Mouse (Mus musculus) MEL-GATA-1-ER (cell line): ENCODE results near the gene Mink1.

Experiments
- DNase-seq: peaks from one replicate; pipeline ENCODE4 v3.0.0-alpha.2; 2012; ENCODE audit warnings: low read depth; ENCODE audit errors: extremely low read depth

Gene Mink1

DNA sequence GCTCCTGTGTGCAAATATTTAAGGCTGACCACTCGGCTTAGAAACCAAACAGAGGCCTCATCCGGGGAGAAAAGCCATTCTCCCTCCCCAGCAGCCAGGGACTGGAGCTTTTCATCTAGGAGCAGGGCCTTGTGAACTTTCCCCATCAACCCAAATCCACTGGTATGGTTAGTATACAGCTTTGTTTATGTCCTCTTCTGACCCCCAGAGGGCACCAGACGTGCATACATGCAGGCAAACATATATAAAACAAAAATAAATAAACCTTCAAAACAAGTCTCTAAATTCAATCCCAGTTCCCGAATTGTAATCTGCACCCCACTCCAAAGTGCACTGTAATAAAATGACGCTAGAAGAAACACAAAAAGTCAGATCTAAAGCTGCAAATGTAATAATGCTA is 66.9 kb downstream of the Mink1 start:
- peak; percentile 65 for DNase-seq

DNA sequence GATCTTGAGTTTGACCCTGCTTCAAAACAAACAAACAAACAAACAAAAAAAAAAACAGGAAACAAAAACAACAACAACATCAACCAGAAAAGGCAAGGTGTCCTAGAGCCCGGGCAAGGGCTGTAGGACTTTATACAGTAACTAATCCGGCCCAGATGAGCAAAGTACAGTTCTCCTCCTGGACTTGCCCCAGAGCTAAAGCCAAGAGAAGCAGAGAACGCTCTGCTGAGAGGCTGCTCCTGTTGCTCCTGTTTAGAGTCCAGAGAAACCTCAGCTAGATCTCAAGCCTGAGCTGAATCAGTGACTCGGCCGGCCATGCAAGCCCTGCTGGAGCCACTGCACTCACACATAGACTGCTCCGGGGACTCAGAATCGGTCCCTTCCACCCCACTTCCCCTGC is 67.4 kb downstream of the Mink1 start:
- DNase-seq, result no peak

DNA sequence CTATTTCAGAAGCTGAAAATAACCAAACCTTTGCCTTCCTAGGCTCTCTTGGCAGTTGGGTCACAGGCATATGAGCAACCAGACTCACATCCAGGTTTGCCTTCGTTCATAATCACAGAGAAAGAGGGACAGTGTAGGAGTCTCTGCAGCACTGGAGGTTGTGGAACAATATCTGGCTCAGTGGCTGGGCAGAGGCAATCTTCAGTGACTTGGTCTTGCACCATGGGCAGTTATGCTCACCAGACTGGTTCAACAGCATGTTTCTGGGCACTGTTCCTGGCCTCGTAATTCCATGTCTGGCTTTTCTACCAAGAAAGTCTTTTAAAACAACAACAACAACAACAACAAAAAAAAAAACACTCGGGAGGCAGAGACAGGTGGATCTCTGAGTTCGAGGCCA is 72.9 kb downstream of the Mink1 start:
- no peak for DNase-seq

DNA sequence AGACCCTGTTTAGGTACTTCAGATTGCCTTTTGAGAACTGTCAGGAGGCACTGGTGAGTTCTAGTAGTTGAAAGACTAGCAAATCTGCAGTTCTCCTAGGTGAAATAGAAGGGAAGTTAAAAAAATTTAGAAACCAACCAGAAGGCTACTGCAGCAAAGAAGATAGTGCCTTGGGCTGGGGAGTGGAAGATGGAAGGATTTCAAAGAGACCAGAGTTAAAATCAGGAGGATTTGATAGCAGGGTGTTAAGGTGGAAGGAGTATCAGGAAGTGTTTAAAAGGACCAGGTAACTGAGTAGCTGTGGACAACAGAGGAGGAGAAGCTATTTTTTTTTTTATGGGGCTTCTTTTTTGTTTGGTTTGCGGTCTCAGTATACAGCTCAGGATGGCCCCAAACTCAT is 75.1 kb downstream of the Mink1 start:
- no peak for DNase-seq

DNA sequence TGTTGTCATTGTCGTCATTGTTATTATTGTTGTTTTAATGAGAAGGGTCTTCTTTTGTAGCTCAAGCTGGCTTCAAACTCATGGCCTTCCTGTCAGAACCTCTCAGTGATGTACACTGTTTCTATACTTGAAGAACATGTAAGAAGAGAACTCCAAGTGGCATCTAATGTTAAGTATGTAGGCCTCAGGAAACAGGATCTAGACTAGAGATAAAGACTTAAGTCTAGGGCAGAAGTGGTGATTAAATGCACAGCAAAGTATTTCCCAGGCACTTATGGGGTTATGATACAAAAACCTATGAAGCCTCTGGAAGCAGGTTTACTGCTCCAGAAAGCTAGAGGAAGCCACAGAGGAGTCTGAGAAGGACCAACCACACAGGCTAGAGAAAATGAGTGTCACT is 75.6 kb downstream of the Mink1 start:
- no peak for DNase-seq

DNA sequence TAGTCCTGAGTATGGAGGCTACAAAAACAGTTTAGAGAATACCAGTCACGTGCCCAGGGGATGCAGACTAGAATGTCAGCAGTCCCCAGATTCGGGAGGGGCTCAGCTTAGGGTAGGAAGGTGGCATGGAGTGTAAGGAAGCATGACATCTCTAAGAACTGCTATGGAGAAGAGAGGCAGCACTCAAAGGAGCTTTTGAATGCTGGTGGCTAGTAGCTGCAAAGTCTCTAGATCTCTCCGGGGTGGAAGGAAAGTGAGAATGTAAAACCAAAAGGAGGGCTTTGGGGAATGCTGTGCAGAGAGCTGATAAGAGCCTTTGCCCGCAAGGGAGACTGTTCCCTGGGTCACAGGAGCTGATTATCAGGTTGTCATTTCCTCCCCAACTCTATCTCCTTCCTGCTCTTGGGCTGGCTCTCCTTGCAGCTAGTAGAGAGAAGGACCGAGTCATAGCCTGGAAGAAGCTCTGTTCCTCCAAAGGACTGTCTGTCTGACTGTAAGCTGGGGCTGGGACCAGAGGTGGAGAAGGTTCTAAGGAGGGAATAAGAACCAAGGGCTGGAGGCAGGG is 76.1 kb downstream of the Mink1 start, which contains the start of gene Gp1ba:
Gene Gp1ba, plus strand, starts transcription at position 409 of the 565 bp plus-strand sequence.
- peak; percentile 98 for DNase-seq

DNA sequence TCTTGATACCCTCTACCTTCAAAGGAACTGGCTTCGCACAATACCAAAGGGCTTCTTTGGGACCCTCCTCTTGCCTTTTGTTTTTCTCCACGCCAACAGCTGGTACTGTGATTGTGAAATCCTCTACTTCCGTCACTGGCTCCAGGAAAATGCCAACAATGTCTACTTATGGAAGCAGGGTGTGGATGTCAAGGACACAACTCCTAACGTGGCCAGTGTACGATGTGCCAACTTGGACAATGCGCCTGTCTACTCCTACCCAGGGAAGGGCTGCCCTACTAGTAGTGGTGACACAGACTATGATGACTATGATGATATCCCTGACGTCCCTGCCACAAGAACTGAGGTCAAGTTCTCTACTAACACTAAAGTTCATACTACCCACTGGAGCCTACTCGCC is 77.3 kb downstream of the Mink1 start:
- no peak for DNase-seq

DNA sequence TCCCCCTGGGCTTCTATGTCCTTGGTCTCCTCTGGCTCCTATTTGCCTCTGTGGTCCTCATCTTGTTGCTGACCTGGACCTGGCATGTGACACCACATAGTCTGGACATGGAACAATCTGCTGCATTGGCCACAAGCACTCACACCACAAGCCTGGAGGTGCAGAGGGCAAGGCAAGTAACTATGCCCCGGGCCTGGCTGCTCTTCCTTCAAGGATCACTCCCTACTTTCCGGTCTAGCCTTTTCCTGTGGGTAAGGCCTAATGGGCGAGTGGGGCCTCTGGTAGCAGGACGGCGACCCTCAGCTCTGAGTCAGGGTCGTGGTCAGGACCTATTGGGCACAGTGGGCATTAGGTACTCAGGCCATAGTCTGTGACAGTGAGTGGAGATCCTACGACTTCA is 78.6 kb downstream of the Mink1 start:
- no peak for DNase-seq

DNA sequence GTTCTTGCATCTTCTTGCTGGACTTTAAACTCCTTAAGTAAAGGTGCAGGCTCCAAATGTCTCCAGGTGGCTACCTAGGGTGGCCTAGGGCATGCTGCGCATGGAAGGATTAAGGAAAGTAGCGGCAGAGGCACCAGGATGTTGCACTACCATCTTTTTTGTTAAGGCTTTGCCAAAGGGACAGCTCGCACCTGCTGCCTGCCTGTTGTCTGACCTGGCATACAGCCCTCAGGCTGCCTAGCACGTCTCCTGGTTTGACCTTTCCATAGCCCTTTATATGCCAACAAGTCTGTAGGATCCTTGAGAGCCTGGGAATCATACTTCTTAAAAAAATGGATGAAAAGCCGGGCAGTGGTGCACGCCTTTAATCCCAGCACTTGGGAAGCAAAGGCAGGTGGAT is 80.4 kb downstream of the Mink1 start:
- DNase-seq, result no peak

DNA sequence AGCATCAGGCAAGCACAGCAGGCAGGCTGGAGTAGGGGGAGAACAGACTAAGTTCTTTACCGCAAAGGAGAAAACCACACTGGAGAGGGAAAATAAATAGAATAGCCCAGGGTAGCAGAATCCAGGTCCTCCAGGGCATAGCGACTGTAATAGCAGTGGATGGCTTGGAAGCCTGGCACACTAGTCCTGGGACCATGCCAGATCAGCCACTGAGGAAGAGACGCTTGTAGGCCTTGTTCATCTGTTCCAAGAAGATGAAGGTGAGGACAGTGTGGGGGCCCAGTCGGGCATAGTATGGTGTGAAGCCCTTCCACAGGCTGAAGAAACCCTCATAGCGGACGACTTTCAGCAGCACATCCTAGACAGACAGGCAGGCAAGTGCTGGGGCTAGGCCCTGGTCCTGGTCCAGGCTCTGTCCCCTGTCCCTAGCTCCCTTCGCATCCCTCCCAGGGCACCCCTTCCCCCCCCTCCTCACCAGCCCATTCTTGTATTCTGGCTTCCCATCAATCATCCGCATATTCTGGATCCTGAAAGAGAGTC is 82.0 kb downstream of the Mink1 start:
- DNase-seq, result no peak

DNA sequence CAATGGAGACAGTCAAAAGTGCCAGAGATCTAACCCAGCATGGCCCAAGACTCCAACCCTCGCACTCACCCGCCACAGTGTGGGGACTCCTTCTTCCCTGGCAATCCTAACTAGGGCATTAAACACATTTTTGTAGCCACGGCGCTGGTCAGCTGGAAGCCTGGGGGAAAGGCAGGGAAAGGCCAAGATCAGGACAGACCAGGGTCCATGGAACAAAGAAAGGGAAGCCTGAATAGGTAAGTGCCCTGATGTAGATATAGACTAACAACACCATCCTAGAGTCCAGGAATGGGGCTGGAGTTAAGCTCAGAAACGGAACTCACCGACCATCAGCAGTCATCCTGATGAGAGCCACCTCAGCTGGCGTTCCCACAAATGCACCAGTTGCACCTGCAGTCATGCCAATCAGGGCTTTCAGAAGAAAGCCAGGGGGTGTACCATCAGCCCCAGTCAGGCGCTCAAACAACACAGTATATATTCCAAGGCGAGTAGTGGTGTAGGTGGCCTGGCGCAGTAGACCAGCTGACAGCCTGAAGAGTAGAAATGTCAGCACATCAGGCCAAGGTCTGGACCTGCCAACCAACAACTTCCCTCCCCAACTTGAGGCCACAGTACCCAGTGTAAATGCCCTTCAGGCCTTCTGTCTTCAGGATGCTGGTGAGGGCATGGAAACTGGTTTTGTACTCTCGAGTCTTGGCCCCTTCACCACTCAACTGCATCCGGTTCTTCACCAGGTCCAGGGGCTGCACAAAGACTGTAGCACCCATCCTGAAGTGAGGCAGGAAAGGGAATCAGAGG is 83.0 kb downstream of the Mink1 start:
- DNase-seq, result no peak

DNA sequence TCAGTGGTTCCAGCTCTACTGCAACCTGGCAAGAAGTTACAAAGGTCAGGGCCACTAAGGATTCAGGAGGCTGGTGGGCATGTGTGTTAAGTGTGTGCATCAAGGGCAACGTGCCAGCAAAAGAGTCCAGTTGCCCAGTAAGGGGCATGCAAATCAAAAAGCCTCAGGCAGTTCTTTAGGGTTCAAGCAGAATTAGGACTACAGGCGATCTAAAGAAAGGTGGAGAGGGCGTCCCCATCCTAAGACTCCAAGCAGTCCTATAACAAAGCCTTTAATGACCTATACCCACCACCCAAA is 83.5 kb downstream of the Mink1 start:
- DNase-seq, result no peak

DNA sequence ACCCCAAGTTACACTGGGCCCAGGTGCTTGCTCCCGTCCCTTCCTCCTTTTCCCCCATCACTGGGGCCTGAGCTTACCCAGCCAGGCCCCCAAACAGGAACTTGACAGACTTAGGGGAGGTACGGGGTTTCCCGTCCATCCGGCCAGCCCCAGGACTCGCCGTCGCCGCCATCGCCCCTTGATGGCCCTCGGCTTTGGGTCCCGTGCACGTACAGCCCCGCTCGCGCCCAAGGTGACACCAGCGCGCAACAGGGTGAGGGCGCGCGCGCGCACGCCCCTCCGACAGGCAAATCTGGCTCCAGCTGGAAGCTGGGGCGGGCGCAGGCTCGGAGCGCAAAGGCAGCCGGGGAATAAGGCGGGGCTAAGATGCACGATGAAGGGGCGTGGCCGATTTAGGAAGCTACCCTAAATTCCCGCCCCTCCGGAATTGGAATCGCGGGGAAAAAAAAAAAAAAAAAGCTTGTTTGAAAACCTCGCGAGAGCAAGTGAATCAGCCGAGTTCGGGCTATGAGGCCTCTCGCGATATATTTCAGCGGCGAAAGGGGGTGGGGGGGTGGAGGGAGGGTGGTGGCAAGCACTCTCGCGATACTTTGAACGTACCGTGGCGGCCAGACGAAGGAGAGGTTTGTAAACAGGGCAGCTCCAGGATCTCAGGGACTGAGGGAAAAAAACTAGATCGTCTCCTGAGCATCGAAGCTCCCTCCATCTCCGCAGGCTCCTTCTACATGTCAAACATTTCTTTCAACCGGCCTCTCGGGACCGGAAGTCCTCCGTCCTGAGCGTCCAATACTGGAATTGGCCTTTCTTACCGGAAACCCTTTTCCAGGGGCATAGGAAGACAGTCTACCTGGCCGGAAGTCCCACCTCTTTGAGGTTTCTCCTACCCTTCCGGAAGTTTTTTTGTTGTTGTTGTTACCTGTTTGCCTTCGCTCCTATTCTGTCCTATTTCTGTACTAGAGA is 84.3 kb downstream of the Mink1 start, which contains the start of the genes Rnf167 and Slc25a11:
Gene Rnf167, plus strand, starts transcription at position 545 of the 960 bp plus-strand sequence.
Gene Slc25a11, minus strand, starts transcription at position 789 of the 960 bp plus-strand sequence.
- DNase-seq, result peak; percentile 94

DNA sequence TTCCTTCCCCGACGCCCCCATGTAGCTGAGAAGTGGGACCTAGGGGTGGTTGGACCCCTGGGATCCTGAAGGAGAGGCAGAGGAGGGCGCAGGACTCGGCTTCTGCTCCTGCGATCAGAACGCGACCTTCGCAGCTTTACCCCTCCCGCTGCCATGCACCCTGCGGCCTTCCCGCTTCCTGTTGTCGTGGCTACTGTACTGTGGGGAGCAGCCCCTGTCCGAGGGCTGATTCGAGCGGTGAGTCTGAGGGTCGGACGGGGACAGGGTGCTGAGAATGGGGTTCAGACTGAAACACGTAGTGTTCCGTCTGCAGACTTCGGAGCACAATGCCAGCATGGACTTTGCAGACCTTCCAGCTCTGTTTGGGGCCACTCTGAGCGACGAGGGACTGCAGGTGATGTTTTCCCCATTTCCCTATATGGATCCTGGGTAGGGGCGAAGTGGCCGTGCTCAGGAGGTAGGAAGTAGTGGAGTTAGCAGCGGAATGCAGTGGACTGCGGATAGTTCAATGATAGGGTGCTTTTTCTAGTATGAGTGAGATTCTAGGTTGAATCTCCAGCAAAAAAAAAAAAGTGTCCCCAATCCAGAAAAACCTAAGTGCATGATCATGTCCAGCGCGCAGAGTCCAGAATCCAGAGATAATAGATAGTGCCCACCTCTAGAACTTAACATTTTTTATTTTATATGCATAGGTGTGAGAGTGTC is 85.2 kb downstream of the Mink1 start:
- no peak for DNase-seq

DNA sequence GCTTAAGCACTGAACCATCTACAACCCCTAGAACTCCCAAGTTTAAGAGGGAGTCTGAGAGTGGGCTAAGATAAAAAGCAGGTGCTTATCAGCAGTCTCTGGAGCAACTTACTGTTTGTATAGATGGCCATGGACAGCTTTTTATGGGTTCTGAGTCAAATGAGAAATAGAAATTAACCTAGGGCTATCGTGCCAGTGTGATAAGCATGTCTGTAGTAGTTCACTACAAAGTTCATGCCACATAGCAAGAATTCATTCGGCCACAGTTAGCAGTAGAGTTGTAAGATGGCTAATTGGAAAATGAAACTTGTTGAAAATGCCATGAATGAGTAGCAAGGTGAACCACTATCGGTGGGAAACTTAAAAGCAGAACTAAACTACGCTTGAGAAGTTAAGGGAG is 85.8 kb downstream of the Mink1 start:
- peak; percentile 62 for DNase-seq

DNA sequence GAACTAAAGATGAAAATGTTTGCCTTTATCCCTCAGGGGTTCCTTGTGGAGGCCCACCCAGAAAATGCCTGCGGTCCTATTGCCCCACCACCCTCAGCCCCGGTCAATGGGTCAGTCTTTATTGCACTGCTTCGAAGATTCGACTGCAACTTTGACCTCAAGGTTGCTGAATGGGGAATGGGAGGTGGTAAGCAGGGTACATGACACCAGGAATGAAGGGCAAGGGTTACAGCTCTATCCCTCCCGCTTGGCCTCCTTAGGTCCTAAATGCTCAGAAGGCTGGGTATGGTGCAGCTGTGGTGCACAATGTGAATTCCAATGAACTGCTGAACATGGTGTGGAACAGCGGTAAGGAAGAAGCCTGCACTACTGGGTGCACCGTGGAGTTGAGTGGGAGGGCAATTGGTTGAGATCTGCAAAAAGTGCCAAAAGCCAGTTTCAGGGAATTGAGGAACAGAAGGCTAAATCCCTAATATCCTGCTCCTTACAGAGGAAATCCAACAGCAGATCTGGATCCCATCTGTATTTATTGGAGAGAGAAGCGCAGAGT is 86.6 kb downstream of the Mink1 start:
- DNase-seq, result no peak

DNA sequence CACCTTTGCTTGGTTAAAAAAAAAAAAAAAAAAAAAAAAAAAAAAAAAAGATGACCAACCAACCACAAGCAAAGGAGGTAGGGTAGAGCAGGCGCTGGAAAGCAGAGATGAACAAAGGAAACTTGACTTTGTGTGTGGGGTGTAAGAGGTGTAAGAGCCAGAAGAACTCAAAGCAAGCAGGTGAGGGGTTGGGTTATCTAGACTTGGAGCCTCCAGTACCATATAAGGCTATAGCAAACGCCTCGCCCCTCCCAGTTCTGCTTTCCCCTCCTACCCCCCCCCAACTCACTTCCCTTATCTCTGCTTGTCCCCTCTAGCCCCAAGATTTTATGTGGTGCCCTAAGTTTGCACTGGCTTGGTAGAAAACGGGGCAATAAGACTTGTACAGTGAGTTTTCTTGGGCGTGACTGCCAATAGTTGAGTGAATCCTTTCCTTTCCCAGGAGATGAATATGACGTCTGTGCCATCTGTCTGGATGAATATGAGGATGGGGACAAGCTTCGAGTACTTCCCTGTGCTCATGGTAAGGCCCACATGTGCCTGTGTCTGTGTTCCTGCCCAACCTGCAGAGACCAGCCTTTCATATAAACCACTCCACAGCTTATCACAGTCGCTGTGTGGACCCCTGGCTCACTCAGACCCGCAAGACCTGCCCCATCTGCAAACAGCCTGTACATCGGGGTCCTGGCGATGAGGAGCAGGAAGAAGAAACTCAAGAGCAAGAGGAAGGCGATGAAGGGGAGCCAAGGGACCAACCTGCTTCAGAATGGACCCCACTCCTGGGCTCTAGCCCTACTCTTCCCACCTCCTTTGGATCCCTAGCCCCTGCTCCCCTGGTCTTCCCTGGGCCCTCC is 87.9 kb downstream of the Mink1 start:
- DNase-seq, result peak; percentile 88

DNA sequence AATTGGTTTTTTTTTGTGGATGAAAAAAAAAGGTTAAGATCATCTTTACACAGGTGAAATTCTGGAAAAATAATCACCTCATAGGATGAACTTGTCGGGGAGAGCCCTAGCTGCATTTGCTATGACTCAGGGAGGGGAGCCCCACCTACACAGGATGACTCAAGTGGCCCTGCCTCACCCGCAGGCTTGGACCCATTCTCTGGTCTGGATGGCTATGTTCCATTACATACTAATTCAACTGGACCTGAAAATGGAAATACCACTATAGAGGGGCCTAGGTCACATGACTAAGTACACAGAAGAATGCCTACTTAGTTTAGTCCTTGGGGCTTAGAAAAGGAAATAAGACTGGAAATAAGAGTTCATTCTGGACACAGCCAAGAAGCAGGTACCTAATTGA is 88.7 kb downstream of the Mink1 start:
- DNase-seq, result no peak

DNA sequence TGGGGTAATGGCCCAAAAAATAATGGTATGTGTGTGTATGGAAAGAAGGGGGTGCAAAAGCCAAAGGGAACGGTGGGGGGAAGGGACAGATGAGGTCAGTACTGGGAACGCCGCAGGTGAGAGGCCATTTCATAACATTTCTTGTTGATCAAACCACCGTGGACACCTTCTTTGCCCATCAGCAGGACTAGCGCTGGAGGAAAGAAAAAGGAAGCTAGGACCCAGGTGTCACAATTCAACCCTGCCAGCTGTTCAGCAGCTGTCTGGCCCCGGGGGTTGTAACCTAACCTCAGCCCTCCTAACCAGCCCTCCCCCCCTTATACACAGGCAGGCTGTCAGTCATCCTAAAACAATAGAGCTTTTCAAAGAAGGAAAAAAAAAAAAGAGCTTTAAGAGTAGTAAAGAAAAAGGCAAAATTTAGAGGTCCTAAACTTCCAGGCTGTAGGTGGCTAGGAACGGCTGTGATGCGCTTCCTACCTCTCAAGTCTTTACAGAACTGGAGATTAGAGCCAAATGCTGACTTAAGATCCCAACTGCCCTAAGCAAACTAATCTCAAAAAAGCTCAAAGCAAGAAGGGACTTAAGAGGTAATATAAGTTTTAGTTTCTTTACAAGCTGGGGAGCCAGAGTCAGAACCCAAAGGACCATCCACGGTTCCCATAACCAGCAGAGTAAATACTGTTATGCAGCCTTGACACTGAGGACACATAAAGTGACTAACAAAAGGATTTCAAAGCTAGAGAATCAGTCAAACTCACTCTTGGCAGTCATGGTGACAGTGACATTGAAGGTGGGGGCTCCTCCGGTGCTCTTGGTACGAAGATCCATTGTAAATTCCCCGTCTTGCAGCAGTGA is 89.6 kb downstream of the Mink1 start:
- no peak for DNase-seq
